Mouse (Mus musculus) heart, postnatal 0 days (tissue): ENCODE measurements around the gene Pgm2l1.

Experiments used
- CTCF ChIP-seq: IDR thresholded peaks from 2 replicates; pipeline ENCODE4 v1.5.1; 2016; ENCODE audit warnings: antibody characterized with exemption, control low read depth, low read depth
- EP300 ChIP-seq: IDR thresholded peaks from 2 replicates; pipeline ENCODE4 v1.6.1; 2016; ENCODE audit warnings: antibody characterized with exemption, low read depth

DNA sequence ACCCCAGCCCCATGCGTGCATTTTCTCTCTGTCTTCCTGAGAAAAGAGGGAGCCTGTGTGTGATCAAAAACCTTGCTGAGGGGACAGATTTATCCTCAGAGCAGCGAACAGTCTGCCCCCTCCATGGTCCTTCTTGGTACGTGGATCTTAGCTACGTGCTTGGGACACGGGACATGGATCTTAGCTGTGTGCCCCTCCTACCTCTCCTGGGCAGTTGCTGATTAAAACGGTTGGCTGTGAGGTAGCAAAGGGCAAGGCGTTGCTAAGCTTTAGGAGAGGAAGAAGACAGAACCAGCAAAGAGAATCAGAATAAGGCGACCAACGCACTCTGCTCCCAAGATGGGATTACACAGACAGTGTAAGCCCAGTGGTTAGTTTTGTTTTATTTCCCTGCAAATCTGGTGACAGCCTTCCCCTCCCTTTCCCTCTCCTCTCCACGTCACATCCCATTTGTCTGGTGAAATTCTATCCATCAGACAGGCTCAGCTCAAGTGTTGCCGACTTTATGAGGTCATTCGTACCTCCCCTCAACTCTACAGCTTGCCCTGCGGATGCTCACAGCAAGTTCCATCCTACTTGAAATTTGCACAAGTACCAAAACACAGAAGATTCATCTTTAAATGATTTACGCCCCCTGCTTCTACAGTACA lies 71.8 kb downstream of the Pgm2l1 start:
- TF ChIP-seq CTCF (no peak), EP300 (no peak)
